Mouse (Mus musculus) G1E (cell line): Measurements from ENCODE around the gene Pld1.
"Not testable (repeated sequence)": the region's sequence is repeated elsewhere in the genome, so short reads cannot be mapped to it uniquely, and the experiment has no call there.

Source experiments
- CTCF ChIP-seq: IDR thresholded peaks from 2 replicates; pipeline ENCODE4 v1.5.1; 2012; ENCODE audit warnings: low read depth, low read length, inconsistent platforms, mixed read lengths
- GATA1 ChIP-seq: IDR thresholded peaks from 2 replicates; pipeline ENCODE4 v1.6.1; 2012; ENCODE audit warnings: borderline replicate concordance, low read length, inconsistent platforms, mixed read lengths
- GATA2 ChIP-seq: IDR thresholded peaks from 2 replicates; pipeline ENCODE4 v1.6.1; 2012; ENCODE audit warnings: low read depth, low read length, inconsistent platforms, borderline replicate concordance

GRCm38 (mm10) chr3:27945397-27945796 lies 6.9 kb downstream of the Pld1 start:
- TF ChIP-seq GATA2, GATA1, CTCF: not testable (repeated sequence)
